Comparison of ENCODE assay signal across 28 mouse cellular contexts in genomic region chr11:38123789-38124330, GRCm38 (mm10).
DNase-seq lines count a peak whose midpoint lies in the region; ATAC-seq and TF ChIP-seq lines count a peak whose summit lies in the region.
"Had no signal": no experiment of that assay in that cellular context is flagged by ENCODE, and none has a peak within 500 bp of the region (broad histone marks: within the 10 kb centered on the region; RNA-seq: fewer than 3 reads in every experiment).

No protein-coding gene starts in this region.

- no peak for TF ChIP-seq CTCF in liver, adult 2 months (IDR thresholded peaks at IDR 0.05; ENCODE audit: low read depth, low read length)

- no peak for ATAC-seq in liver, embryonic 12.5 days
- ATAC-seq in megakaryocyte, adult 5-6 weeks (ENCODE audit: poor library complexity, severe bottlenecking), result peak; percentile 60; the same call in 1 of the 2 replicates
- no peak for ATAC-seq in forebrain, embryonic 15.5 days (replicated peaks)
- ATAC-seq: CD4-positive, CD25-positive, alpha-beta regulatory T cell, adult 4 months; forebrain, embryonic 14.5 days; hindbrain, embryonic 16.5 days; intestine, embryonic 15.5 days; Patski had no signal

- no peaks in the 10 kb centered on the region for H3K9me3 ChIP-seq in liver, embryonic 12.5 days (replicated peaks)
- H3K9me3 ChIP-seq in forebrain, embryonic 15.5 days, result no peaks in the 10 kb centered on the region
- H3K9me3 ChIP-seq: embryonic facial prominence, embryonic 12.5 days; embryonic facial prominence, embryonic 15.5 days; heart, embryonic 12.5 days; heart, embryonic 15.5 days; hindbrain, embryonic 10.5 days; hindbrain, embryonic 13.5 days; intestine, embryonic 15.5 days had no signal

- H3K79me2 ChIP-seq in liver, adult 2 months (ENCODE audit: control insufficient read depth, insufficient read depth, low read length), result no peaks in the 10 kb centered on the region

- H3K4me3 ChIP-seq in liver, adult 2 months (ENCODE audit: insufficient read depth, low read depth, low read length), result no peak overlapping the region
- no peak overlapping the region for H3K4me3 ChIP-seq in liver, embryonic 12.5 days
- no peak overlapping the region for H3K4me3 ChIP-seq in forebrain, embryonic 15.5 days
- H3K4me3 ChIP-seq: embryonic facial prominence, embryonic 12.5 days; embryonic facial prominence, embryonic 15.5 days; heart, embryonic 12.5 days; heart, embryonic 15.5 days; hindbrain, embryonic 10.5 days; hindbrain, embryonic 13.5 days; intestine, embryonic 15.5 days had no signal

- H3K9ac ChIP-seq in liver, adult 2 months (ENCODE audit: low read depth, low read length), result no peak overlapping the region
- no peak overlapping the region for H3K9ac ChIP-seq in liver, embryonic 12.5 days
- no peak overlapping the region for H3K9ac ChIP-seq in forebrain, embryonic 15.5 days (replicated peaks)
- H3K9ac ChIP-seq: embryonic facial prominence, embryonic 12.5 days; embryonic facial prominence, embryonic 15.5 days; heart, embryonic 12.5 days; heart, embryonic 15.5 days; hindbrain, embryonic 13.5 days; intestine, embryonic 15.5 days had no signal

- no peak for TF ChIP-seq POLR2A in liver, adult 2 months (IDR thresholded peaks at IDR 0.05; ENCODE audit: extremely low read depth, insufficient read depth, low read length)

- DNase-seq in liver, adult 2 months (ENCODE audit: extremely low read depth, low read depth, low spot score), result peak; percentile 4
- peak; percentile 4 for DNase-seq in c-Kit-positive CD71-negative TER-119-negative erythroid progenitor cells, embryonic 14.5 days (ENCODE audit: low read depth)
- DNase-seq in lung, postnatal 10 days, result no peak
- no peak for DNase-seq in embryo, embryonic 9.5 days (ENCODE audit: extremely low spot score)
- DNase-seq: adrenal gland, postnatal 10 days; adrenal gland, postnatal 36 days; cerebellum, adult 11 months; cerebellum, adult 8-10 months; cerebellum, postnatal 10 days; cerebellum, postnatal 36 days; gastrocnemius, postnatal 14 days; heart, adult 18-20 months; heart, postnatal 10 days; heart, postnatal 36 days had no signal

- 69% methylated on average over 2 of the region's 2 CpGs for WGBS in liver, adult 2 months
- WGBS in liver, embryonic 12.5 days (ENCODE audit: insufficient replicate concordance), result 35% methylated on average over 2 of the region's 2 CpGs
- 84% methylated on average over 2 of the region's 2 CpGs for WGBS in forebrain, embryonic 15.5 days

- no peaks in the 10 kb centered on the region for H3K4me1 ChIP-seq in liver, adult 2 months (ENCODE audit: control insufficient read depth, insufficient read depth, low read length)
- H3K4me1 ChIP-seq in liver, embryonic 12.5 days, result no peaks in the 10 kb centered on the region
- H3K4me1 ChIP-seq in forebrain, embryonic 15.5 days, result peaks cover 7% of the 10 kb centered on the region
- H3K4me1 ChIP-seq: embryonic facial prominence, embryonic 12.5 days; embryonic facial prominence, embryonic 15.5 days; heart, embryonic 12.5 days; heart, embryonic 15.5 days; hindbrain, embryonic 13.5 days; intestine, embryonic 15.5 days had no signal

- H3K27me3 ChIP-seq in liver, adult 2 months (ENCODE audit: control insufficient read depth, insufficient read depth, low read length), result no peaks in the 10 kb centered on the region
- H3K27me3 ChIP-seq in liver, embryonic 12.5 days (replicated peaks), result no peaks in the 10 kb centered on the region
- no peaks in the 10 kb centered on the region for H3K27me3 ChIP-seq in forebrain, embryonic 15.5 days
- H3K27me3 ChIP-seq: embryonic facial prominence, embryonic 12.5 days; embryonic facial prominence, embryonic 15.5 days; heart, embryonic 12.5 days; heart, embryonic 15.5 days; hindbrain, embryonic 13.5 days; intestine, embryonic 15.5 days; Patski had no signal

- H3K36me3 ChIP-seq in liver, adult 2 months (ENCODE audit: control insufficient read depth, insufficient read depth, low read length), result no peaks in the 10 kb centered on the region
- no peaks in the 10 kb centered on the region for H3K36me3 ChIP-seq in liver, embryonic 12.5 days
- no peaks in the 10 kb centered on the region for H3K36me3 ChIP-seq in forebrain, embryonic 15.5 days
- H3K36me3 ChIP-seq: embryonic facial prominence, embryonic 12.5 days; embryonic facial prominence, embryonic 15.5 days; heart, embryonic 12.5 days; heart, embryonic 15.5 days; hindbrain, embryonic 10.5 days; hindbrain, embryonic 13.5 days; intestine, embryonic 15.5 days had no signal

- no peak overlapping the region for H3K4me2 ChIP-seq in liver, embryonic 12.5 days
- no peak overlapping the region for H3K4me2 ChIP-seq in forebrain, embryonic 15.5 days (replicated peaks)
- H3K4me2 ChIP-seq: embryonic facial prominence, embryonic 12.5 days; embryonic facial prominence, embryonic 15.5 days; heart, embryonic 12.5 days; heart, embryonic 15.5 days; hindbrain, embryonic 13.5 days; intestine, embryonic 15.5 days had no signal

- no peak overlapping the region for H3K27ac ChIP-seq in liver, adult 2 months (replicated peaks; ENCODE audit: insufficient read depth, low read depth, low read length)
- H3K27ac ChIP-seq in liver, embryonic 12.5 days, result no peak overlapping the region
- H3K27ac ChIP-seq in forebrain, embryonic 15.5 days (replicated peaks), result no peak overlapping the region
- H3K27ac ChIP-seq: embryonic facial prominence, embryonic 12.5 days; embryonic facial prominence, embryonic 15.5 days; heart, embryonic 15.5 days; hindbrain, embryonic 10.5 days; hindbrain, embryonic 13.5 days; intestine, embryonic 15.5 days had no signal

Comparison
In these comparisons a context has a peak if more than half of its experiments do, and no peak if none do; other contexts are left out.
1. DNase-seq: peak in liver, adult 2 months (single experiment) and c-Kit-positive CD71-negative TER-119-negative erythroid progenitor cells, embryonic 14.5 days (single experiment); none in lung, postnatal 10 days (single experiment) and embryo, embryonic 9.5 days (single experiment).